Mouse (Mus musculus): ENCODE results near the gene Olfr937. TPM values are rescaled to one million over a fixed set of nuclear protein-coding genes. Genes with fewer than 3 reads are reported as not detected.

The Olfr937 gene
- total RNA-seq (2014; rRNA removed) = not detected in 2 replicates
- polyA plus RNA-seq (2015; fragmentation: Nextera tagmentation; extraction: Ambion mirVana) = not detected in 2 replicates

DNA sequence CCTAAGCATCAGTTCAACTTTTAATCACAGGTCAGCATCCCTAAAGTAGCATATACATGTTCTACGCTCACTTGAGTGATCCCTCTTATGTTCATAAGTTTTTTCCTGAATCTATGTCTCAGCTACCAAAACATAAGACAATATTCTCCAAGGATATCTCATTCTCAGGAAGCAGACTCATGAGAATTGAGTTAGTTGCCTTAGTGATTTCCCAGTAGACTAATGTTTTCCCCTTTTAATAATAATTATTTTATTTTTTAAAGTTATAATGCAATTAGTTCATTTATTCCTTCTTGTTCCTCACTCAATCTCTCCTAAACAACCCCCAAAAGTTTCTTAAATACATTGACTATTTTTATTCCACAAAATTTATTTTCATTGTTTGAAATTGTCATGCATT lies at the start of gene Olfr937:
Gene Olfr937, minus strand, starts transcription at position 101 of the 400 bp plus-strand sequence.
- no peak for ATAC-seq
- 89% methylated on average over 1 of the region's 1 CpGs for WGBS
- TF ChIP-seq CTCF (IDR thresholded peaks at IDR 0.05; ENCODE audit: low read depth) = no peak

GRCm38 (mm10) chr9:39078787-39079186 lies 14.0 kb upstream of the Olfr937 start, which contains the start of gene Olfr938:
Gene Olfr938 (minus strand): TSS chr9:39078887.
- Histone ChIP-seq H3K4me1 (ENCODE audit: insufficient read depth, low read length) (no peaks in the 10 kb centered on the region), H3K27me3 (ENCODE audit: insufficient read depth, low read length) (no peaks in the 10 kb centered on the region), H3K9ac (replicated peaks; ENCODE audit: low read length) (no peak within 1 kb of the TSS), H3K27ac (no peak within 1 kb of the TSS), H3K9me3 (ENCODE audit: low read length) (no peaks in the 10 kb centered on the region), H3K4me2 (ENCODE audit: low read depth, low read length) (no peak within 1 kb of the TSS), H3K36me3 (ENCODE audit: insufficient read depth, low read length) (no peaks in the 10 kb centered on the region), H3K4me3 (ENCODE audit: low read length) (no peak within 1 kb of the TSS)
- 90% methylated on average over 2 of the region's 2 CpGs for WGBS
- ATAC-seq (no peak), DNase-seq (ENCODE audit: low spot score) (no peak)
- no peak for TF ChIP-seq CTCF (IDR thresholded peaks at IDR 0.05; ENCODE audit: low read depth)

More for the DNA sequence above, at the start of gene Olfr937:
- Histone ChIP-seq H3K9me3 (ENCODE audit: low read length) (no peaks in the 10 kb centered on the region), H3K4me3 (ENCODE audit: low read length) (no peak within 1 kb of the TSS), H3K4me2 (ENCODE audit: low read depth, low read length) (no peak within 1 kb of the TSS), H3K4me1 (ENCODE audit: insufficient read depth, low read length) (no peaks in the 10 kb centered on the region), H3K27me3 (ENCODE audit: insufficient read depth, low read length) (no peaks in the 10 kb centered on the region), H3K36me3 (ENCODE audit: insufficient read depth, low read length) (no peaks in the 10 kb centered on the region), H3K27ac (no peak within 1 kb of the TSS), H3K9ac (replicated peaks; ENCODE audit: low read length) (no peak within 1 kb of the TSS)
- DNase-seq (ENCODE audit: low spot score) = no peak

DNA sequence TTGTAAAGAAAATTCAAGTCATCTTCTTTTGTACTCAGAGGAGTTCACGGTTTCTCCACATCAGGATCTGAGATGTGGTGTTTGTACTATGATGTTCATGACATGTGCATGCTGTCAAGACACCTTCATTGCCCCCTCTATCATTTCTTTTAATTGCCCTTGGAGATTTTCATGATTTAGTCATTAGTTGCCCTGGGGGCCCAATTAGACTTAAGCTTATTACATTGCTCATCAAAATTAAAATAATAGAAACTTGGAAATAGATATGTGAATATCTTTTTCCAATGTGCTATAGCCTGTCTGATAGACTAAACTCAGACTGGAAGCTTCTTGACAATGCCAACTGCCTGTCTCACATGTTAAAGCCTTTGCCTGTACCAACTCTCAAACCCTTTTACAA lies 41.5 kb downstream of the Olfr937 start, which contains the start of gene Olfr146:
Gene Olfr146, minus strand, starts transcription at position 101 of the 400 bp plus-strand sequence.
- H3K27ac ChIP-seq = no peak within 1 kb of the TSS
- DNase-seq (ENCODE audit: low spot score) (no peak), ATAC-seq (no peak)
- no peak for TF ChIP-seq CTCF (IDR thresholded peaks at IDR 0.05; ENCODE audit: low read depth)
- H3K36me3 ChIP-seq (ENCODE audit: insufficient read depth, low read length) = no peaks in the 10 kb centered on the region
- no peaks in the 10 kb centered on the region for H3K4me1 ChIP-seq (ENCODE audit: insufficient read depth, low read length)
- no peaks in the 10 kb centered on the region for H3K27me3 ChIP-seq (ENCODE audit: insufficient read depth, low read length)
- H3K4me3 ChIP-seq (ENCODE audit: low read length) = no peak within 1 kb of the TSS
- no peak within 1 kb of the TSS for H3K4me2 ChIP-seq (ENCODE audit: low read depth, low read length)
- H3K9me3 ChIP-seq (ENCODE audit: low read length) = no peaks in the 10 kb centered on the region
- no peak within 1 kb of the TSS for H3K9ac ChIP-seq (replicated peaks; ENCODE audit: low read length)
- 86% methylated on average over 1 of the region's 1 CpGs for WGBS

Small RNA genes lying within 50 kb of the gene (microRNA-seq; reads per million reads assigned to microRNA genes)
- gene Gm25032 = 0 reads per million in 2 experiments
- 0 reads per million in 2 experiments for gene Gm25529

Other genes starting within 250 kb of the Olfr937 start
- not detected in 2 replicates for gene Olfr923, start 238.4 kb downstream of the Olfr937 start, total RNA-seq (2014; rRNA removed)
- not detected in 2 replicates for gene Olfr923, start 238.4 kb downstream of the Olfr937 start, polyA plus RNA-seq (2015; fragmentation: Nextera tagmentation; extraction: Ambion mirVana)
- gene Olfr924, start 220.5 kb downstream of the Olfr937 start, total RNA-seq (2014; rRNA removed) = not detected in 2 replicates
- gene Olfr924, start 220.5 kb downstream of the Olfr937 start, polyA plus RNA-seq (2015; fragmentation: Nextera tagmentation; extraction: Ambion mirVana) = not detected in 2 replicates
- gene Olfr26, start 209.9 kb downstream of the Olfr937 start, total RNA-seq (2014; rRNA removed) = not detected in 2 replicates
- not detected in 2 replicates for gene Olfr26, start 209.9 kb downstream of the Olfr937 start, polyA plus RNA-seq (2015; fragmentation: Nextera tagmentation; extraction: Ambion mirVana)
- gene Olfr926, start 187.8 kb downstream of the Olfr937 start, total RNA-seq (2014; rRNA removed) = not detected in 2 replicates
- not detected in 2 replicates for gene Olfr926, start 187.8 kb downstream of the Olfr937 start, polyA plus RNA-seq (2015; fragmentation: Nextera tagmentation; extraction: Ambion mirVana)
- not detected in 2 replicates for gene Olfr930, start 135.1 kb downstream of the Olfr937 start, total RNA-seq (2014; rRNA removed)
- not detected in 2 replicates for gene Olfr930, start 135.1 kb downstream of the Olfr937 start, polyA plus RNA-seq (2015; fragmentation: Nextera tagmentation; extraction: Ambion mirVana)
- not detected in 2 replicates for gene Olfr933, start 92.6 kb downstream of the Olfr937 start, total RNA-seq (2014; rRNA removed)
- gene Olfr933, start 92.6 kb downstream of the Olfr937 start, polyA plus RNA-seq (2015; fragmentation: Nextera tagmentation; extraction: Ambion mirVana) = not detected in 2 replicates
- gene Olfr934, start 76.6 kb downstream of the Olfr937 start, total RNA-seq (2014; rRNA removed) = not detected in 2 replicates
- gene Olfr934, start 76.6 kb downstream of the Olfr937 start, polyA plus RNA-seq (2015; fragmentation: Nextera tagmentation; extraction: Ambion mirVana) = not detected in 2 replicates
- gene Olfr935, start 65.3 kb downstream of the Olfr937 start, total RNA-seq (2014; rRNA removed) = not detected in 2 replicates
- not detected in 2 replicates for gene Olfr935, start 65.3 kb downstream of the Olfr937 start, polyA plus RNA-seq (2015; fragmentation: Nextera tagmentation; extraction: Ambion mirVana)
- not detected in 2 replicates for gene Olfr146, start 41.6 kb downstream of the Olfr937 start, total RNA-seq (2014; rRNA removed)
- gene Olfr146, start 41.6 kb downstream of the Olfr937 start, polyA plus RNA-seq (2015; fragmentation: Nextera tagmentation; extraction: Ambion mirVana) = not detected in 2 replicates
- gene Olfr938, start 13.9 kb upstream of the Olfr937 start, total RNA-seq (2014; rRNA removed) = not detected in 2 replicates
- not detected in 2 replicates for gene Olfr938, start 13.9 kb upstream of the Olfr937 start, polyA plus RNA-seq (2015; fragmentation: Nextera tagmentation; extraction: Ambion mirVana)
- gene Olfr27, start 63.2 kb upstream of the Olfr937 start, total RNA-seq (2014; rRNA removed) = not detected in 2 replicates
- gene Olfr27, start 63.2 kb upstream of the Olfr937 start, polyA plus RNA-seq (2015; fragmentation: Nextera tagmentation; extraction: Ambion mirVana) = not detected in 2 replicates
- not detected in 2 replicates for gene Olfr943, start 101.4 kb upstream of the Olfr937 start, total RNA-seq (2014; rRNA removed)
- gene Olfr943, start 101.4 kb upstream of the Olfr937 start, polyA plus RNA-seq (2015; fragmentation: Nextera tagmentation; extraction: Ambion mirVana) = not detected in 2 replicates
- gene Olfr944, start 137.0 kb upstream of the Olfr937 start, total RNA-seq (2014; rRNA removed) = not detected in 2 replicates
- gene Olfr944, start 137.0 kb upstream of the Olfr937 start, polyA plus RNA-seq (2015; fragmentation: Nextera tagmentation; extraction: Ambion mirVana) = not detected in 2 replicates
- gene Olfr1537, start 185.0 kb upstream of the Olfr937 start, total RNA-seq (2014; rRNA removed) = not detected in 2 replicates
- gene Olfr1537, start 185.0 kb upstream of the Olfr937 start, polyA plus RNA-seq (2015; fragmentation: Nextera tagmentation; extraction: Ambion mirVana) = not detected in 2 replicates
- gene Olfr945, start 211.9 kb upstream of the Olfr937 start, total RNA-seq (2014; rRNA removed) = not detected in 2 replicates
- gene Olfr945, start 211.9 kb upstream of the Olfr937 start, polyA plus RNA-seq (2015; fragmentation: Nextera tagmentation; extraction: Ambion mirVana) = not detected in 2 replicates

Data from hindbrain, postnatal 0 days (tissue).